Mouse (Mus musculus): ENCODE data around the gene Vmn1r112.
"Not testable (repeated sequence)": the region's sequence is repeated elsewhere in the genome, so short reads cannot be mapped to it uniquely, and the experiment has no call there.

Gene Vmn1r112

DNA sequence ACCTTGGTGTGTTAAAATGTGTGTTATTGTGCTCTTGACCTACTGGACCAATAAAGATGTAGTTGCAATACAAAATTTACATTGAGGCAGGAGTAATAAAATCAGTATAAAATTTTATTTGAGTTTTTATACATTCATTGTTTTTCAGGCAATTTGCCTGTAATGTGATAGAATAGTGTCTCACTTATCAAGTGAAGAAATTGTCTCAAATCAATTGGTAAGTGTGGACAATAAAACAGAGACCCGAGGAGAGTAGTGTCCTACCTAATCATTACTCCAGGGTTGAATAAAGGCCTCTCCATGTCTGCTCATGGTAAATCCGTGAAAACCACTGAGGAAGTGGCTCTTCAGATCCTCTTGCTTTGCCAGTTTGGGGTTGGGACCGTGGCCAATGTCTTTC, at the start of gene Vmn1r112:
TSS of gene Vmn1r112 (plus strand) at position 301 of the 400 bp plus-strand sequence.
- not testable (repeated sequence) for DNase-seq (ENCODE audit: low spot score)

DNA sequence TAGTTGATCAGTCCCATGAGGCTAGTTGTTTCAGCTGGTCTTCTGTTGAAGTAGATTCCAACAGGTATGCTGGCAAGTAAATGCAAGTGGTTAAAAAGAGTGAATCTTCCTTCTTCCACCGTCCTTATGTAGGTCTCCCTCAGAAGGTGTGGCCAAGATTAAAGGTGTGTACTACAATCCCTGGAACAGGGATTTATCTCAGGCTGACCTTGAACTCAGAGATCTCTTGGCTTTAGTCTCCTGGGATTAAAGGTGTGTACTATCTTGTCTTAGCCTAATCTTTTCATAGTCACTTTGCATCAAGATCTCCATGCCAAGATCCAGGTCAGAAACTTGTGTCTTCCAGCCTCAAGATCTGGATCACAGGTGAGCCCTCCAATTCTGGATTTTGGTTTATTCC, 40.5 kb upstream of the Vmn1r112 start, which contains the start of gene Gm10668:
TSS of gene Gm10668 (minus strand) at position 101 of the 400 bp plus-strand sequence.
- not testable (repeated sequence) for DNase-seq (ENCODE audit: low spot score)

DNA sequence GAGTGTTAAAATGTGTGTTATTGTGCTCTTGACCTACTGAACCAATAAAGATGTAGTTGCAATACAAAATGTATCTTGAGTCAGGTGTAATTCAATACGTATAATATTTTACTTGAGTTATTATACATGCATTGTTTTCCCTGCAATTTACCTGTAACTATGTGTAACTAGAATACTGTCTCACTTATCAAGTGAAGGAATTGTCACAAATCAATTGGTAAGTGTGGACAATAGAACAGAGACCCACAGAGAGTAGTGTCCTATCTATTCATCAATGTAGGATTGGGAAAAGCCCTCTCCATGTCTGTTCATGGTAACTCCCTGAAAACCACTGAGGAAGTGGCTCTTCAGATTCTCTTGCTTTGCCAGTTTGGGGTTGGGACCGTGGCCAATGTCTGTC, 16.0 kb downstream of the Vmn1r112 start, which contains the start of gene Vmn1r113:
TSS of gene Vmn1r113 (plus strand) at position 301 of the 400 bp plus-strand sequence.
- not testable (repeated sequence) for DNase-seq (ENCODE audit: low spot score)

DNA sequence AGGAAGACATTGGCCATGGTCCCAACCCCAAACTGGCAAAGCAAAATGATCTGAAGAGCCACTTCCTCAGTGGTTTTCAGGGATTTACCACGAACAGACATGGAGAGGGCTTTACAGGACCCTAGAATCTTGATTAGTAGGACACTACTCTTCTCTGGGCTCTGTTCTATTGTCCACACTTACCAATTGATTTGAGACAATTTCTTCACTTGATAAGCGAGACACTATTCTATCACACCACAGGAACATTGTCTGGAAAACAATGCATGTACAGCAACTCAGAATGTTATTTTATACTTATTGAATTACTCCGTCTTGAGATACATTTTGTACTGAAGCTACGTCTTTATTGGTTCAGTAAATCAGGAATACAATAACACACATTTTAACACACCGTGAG, 41.1 kb downstream of the Vmn1r112 start, which contains the start of gene Vmn1r114:
TSS of gene Vmn1r114 (minus strand) at position 101 of the 400 bp plus-strand sequence.
- not testable (repeated sequence) for DNase-seq (ENCODE audit: low spot score)
